Mouse (Mus musculus): Measurements from ENCODE around the gene Gadd45a. TPM values are rescaled to one million over a fixed set of nuclear protein-coding genes. Genes with fewer than 3 reads are reported as not detected.
A peak's percentile ranks its signal among the peaks of the same experiment; 100 is the strongest.

Gadd45a gene
- polyA plus RNA-seq, 1 experiment from 2014 or later = 28.3 TPM

GRCm38 (mm10) chr6:67013293-67013948 is 23.8 kb downstream of the Gadd45a start:
- Histone ChIP-seq H3K4me1 (replicated peaks) (peaks cover 16% of the 10 kb centered on the region), H3K9me3 (no peaks in the 10 kb centered on the region), H3K9ac (no peak overlapping the region), H3K36me3 (no peaks in the 10 kb centered on the region), H3K27ac (replicated peaks) (no peak overlapping the region), H3K27me3 (no peaks in the 10 kb centered on the region), H3K4me3 (no peak overlapping the region), H3K4me2 (no peak overlapping the region)
- 84% methylated on average over 6 of the region's 6 CpGs for WGBS
- ATAC-seq (ENCODE audit: low read depth) = no peak

- Histone ChIP-seq H3K4me3 (no peak overlapping the region), H3K4me2 (no peak overlapping the region), H3K9ac (no peak overlapping the region), H3K36me3 (no peaks in the 10 kb centered on the region), H3K27ac (replicated peaks) (peak overlapping the region; percentile 68), H3K27me3 (no peaks in the 10 kb centered on the region), H3K4me1 (replicated peaks) (peaks cover 16% of the 10 kb centered on the region), H3K9me3 (no peaks in the 10 kb centered on the region)
- ATAC-seq (ENCODE audit: low read depth) = no peak
Observed at GRCm38 (mm10) chr6:67011217-67011518, 26.1 kb downstream of the Gadd45a start.

- H3K27me3 ChIP-seq = no peaks in the 10 kb centered on the region
- no peak overlapping the region for H3K4me3 ChIP-seq
- 38% methylated on average over 7 of the region's 7 CpGs for WGBS
- H3K9ac ChIP-seq = no peak overlapping the region
- H3K9me3 ChIP-seq = no peaks in the 10 kb centered on the region
- H3K4me1 ChIP-seq (replicated peaks) = peaks cover 16% of the 10 kb centered on the region
- ATAC-seq (ENCODE audit: low read depth) = peak; percentile 87
- no peak overlapping the region for H3K4me2 ChIP-seq
- peak overlapping the region; percentile 68 for H3K27ac ChIP-seq (replicated peaks)
- H3K36me3 ChIP-seq = no peaks in the 10 kb centered on the region
Observed at GRCm38 (mm10) chr6:67010370-67011216, 26.7 kb downstream of the Gadd45a start.

GRCm38 (mm10) chr6:67009888-67010287 is 27.4 kb downstream of the Gadd45a start:
- Histone ChIP-seq H3K4me3 (no peak overlapping the region), H3K4me1 (replicated peaks) (peaks cover 16% of the 10 kb centered on the region), H3K9me3 (no peaks in the 10 kb centered on the region), H3K36me3 (no peaks in the 10 kb centered on the region), H3K27ac (replicated peaks) (0 out of 2 replicates have a peak overlapping the region, but pooled peaks have one; percentile 68), H3K27me3 (no peaks in the 10 kb centered on the region), H3K9ac (no peak overlapping the region), H3K4me2 (no peak overlapping the region)
- WGBS = 90% methylated on average over 3 of the region's 3 CpGs
- ATAC-seq (ENCODE audit: low read depth) = no peak

DNA sequence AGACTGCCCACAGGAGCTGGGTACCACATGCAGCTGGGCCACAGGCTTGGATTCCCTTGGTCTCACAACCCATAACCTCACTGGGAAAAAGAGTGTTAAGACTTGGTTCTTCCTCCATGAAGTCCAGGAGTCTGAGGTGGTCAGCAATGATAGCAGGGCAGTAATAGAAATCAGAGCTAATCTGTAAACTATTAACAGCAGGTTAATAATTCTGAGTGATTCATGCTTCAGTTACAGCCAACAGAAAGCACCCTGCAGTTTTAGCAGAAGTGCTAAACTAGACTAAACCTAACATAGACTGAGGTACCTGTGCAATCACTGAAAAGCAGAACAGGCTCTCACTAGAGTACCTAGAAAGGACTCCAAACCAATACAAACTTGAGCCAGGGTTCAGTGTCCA is 37.5 kb downstream of the Gadd45a start:
- H3K4me3 ChIP-seq = no peak overlapping the region
- H3K27ac ChIP-seq (replicated peaks) = no peak overlapping the region
- H3K4me2 ChIP-seq = no peak overlapping the region
- no peaks in the 10 kb centered on the region for H3K36me3 ChIP-seq
- no peak for ATAC-seq (ENCODE audit: low read depth)
- no peak overlapping the region for H3K9ac ChIP-seq
- no peaks in the 10 kb centered on the region for H3K9me3 ChIP-seq
- no peaks in the 10 kb centered on the region for H3K27me3 ChIP-seq
- H3K4me1 ChIP-seq (replicated peaks) = no peaks in the 10 kb centered on the region

GRCm38 (mm10) chr6:66998645-66999044 is 38.6 kb downstream of the Gadd45a start:
- H3K4me1 ChIP-seq (replicated peaks) = no peaks in the 10 kb centered on the region
- ATAC-seq (ENCODE audit: low read depth) = no peak
- H3K4me3 ChIP-seq = no peak overlapping the region
- no peaks in the 10 kb centered on the region for H3K27me3 ChIP-seq
- H3K4me2 ChIP-seq = no peak overlapping the region
- H3K36me3 ChIP-seq = no peaks in the 10 kb centered on the region
- H3K9me3 ChIP-seq = no peaks in the 10 kb centered on the region
- WGBS = 90% methylated on average over 2 of the region's 2 CpGs
- no peak overlapping the region for H3K27ac ChIP-seq (replicated peaks)
- no peak overlapping the region for H3K9ac ChIP-seq

DNA sequence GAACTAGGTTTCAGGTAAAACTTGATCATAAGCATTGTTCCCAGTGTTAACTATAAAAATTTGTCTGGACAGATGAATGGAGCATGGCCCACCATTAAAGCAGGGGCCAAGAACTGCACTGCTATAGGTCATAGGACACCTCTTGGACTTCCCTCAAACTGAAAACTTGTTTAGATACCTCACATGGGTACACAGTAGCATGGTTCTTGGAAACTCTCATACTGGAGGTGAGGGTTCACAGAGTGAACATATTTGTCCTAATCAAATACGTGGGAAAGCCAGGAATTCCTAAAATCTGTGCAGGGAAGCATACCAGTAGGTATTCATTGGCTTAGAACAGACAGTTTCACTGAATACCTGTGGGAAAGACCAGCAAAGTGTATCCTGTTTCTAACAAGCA is 41.0 kb downstream of the Gadd45a start:
- no peaks in the 10 kb centered on the region for H3K27me3 ChIP-seq
- no peaks in the 10 kb centered on the region for H3K36me3 ChIP-seq
- WGBS = 96% methylated on average over 1 of the region's 1 CpGs
- no peak overlapping the region for H3K4me2 ChIP-seq
- no peaks in the 10 kb centered on the region for H3K4me1 ChIP-seq (replicated peaks)
- ATAC-seq (ENCODE audit: low read depth) = no peak
- no peak overlapping the region for H3K9ac ChIP-seq
- H3K27ac ChIP-seq (replicated peaks) = no peak overlapping the region
- H3K4me3 ChIP-seq = no peak overlapping the region
- no peaks in the 10 kb centered on the region for H3K9me3 ChIP-seq

- no peak overlapping the region for H3K4me3 ChIP-seq
- no peak overlapping the region for H3K27ac ChIP-seq (replicated peaks)
- H3K9me3 ChIP-seq = no peaks in the 10 kb centered on the region
- no peaks in the 10 kb centered on the region for H3K4me1 ChIP-seq (replicated peaks)
- H3K27me3 ChIP-seq = no peaks in the 10 kb centered on the region
- no peaks in the 10 kb centered on the region for H3K36me3 ChIP-seq
- WGBS = 94% methylated on average over 1 of the region's 1 CpGs
- H3K9ac ChIP-seq = no peak overlapping the region
- no peak overlapping the region for H3K4me2 ChIP-seq
- ATAC-seq (ENCODE audit: low read depth) = no peak
Observed at GRCm38 (mm10) chr6:66995825-66996224, 41.4 kb downstream of the Gadd45a start.

DNA sequence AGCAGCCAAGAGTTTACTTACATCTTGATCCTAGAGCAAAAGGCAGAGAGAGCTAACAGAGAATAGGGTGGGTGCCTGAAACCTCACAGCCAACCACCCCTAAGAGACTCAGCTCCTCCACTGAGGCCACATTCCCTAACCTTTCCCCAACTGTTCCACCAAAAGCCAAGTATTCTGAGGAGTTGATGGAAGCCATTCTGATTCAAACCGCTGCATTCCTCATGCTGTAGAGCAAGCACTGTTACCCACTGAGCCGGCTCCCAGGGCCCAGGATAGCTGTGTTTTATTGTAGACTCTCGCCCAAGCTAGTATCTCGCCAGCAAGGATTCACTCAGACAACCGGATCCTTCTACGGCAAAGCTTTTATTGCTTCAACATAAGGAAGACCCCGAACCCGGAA is 42.3 kb downstream of the Gadd45a start:
- H3K27me3 ChIP-seq = no peaks in the 10 kb centered on the region
- H3K4me3 ChIP-seq = no peak overlapping the region
- H3K4me2 ChIP-seq = no peak overlapping the region
- H3K9me3 ChIP-seq = no peaks in the 10 kb centered on the region
- 93% methylated on average over 8 of the region's 8 CpGs for WGBS
- no peak overlapping the region for H3K9ac ChIP-seq
- H3K4me1 ChIP-seq (replicated peaks) = no peaks in the 10 kb centered on the region
- no peaks in the 10 kb centered on the region for H3K36me3 ChIP-seq
- H3K27ac ChIP-seq (replicated peaks) = no peak overlapping the region
- ATAC-seq (ENCODE audit: low read depth) = no peak

DNA sequence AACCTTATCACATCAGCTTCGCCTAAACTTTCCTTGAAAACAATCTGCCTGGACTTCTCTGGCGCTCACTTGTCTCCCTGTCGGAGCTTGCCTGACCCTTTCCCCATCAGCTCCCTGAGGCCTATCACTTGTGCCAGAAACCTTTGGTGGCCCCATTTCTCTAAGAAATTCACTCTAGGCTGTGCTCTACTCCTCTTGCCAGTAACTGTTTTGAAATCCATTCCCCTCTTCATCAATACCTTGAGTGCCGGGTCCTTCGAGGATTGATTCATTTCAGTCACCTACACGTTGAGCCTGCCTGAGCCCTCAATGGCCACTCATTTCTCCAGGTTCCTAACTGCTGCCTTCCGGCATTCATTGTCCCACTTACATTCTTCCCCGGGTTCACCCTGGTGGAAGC is 44.5 kb downstream of the Gadd45a start:
- H3K4me2 ChIP-seq = no peak overlapping the region
- no peaks in the 10 kb centered on the region for H3K36me3 ChIP-seq
- H3K27me3 ChIP-seq = no peaks in the 10 kb centered on the region
- no peak for ATAC-seq (ENCODE audit: low read depth)
- no peak overlapping the region for H3K4me3 ChIP-seq
- peaks cover 3% of the 10 kb centered on the region; the same call in 1 of the 2 replicates for H3K4me1 ChIP-seq (replicated peaks)
- no peak overlapping the region for H3K27ac ChIP-seq (replicated peaks)
- no peak overlapping the region for H3K9ac ChIP-seq
- 93% methylated on average over 8 of the region's 8 CpGs for WGBS
- H3K9me3 ChIP-seq = no peaks in the 10 kb centered on the region

DNA sequence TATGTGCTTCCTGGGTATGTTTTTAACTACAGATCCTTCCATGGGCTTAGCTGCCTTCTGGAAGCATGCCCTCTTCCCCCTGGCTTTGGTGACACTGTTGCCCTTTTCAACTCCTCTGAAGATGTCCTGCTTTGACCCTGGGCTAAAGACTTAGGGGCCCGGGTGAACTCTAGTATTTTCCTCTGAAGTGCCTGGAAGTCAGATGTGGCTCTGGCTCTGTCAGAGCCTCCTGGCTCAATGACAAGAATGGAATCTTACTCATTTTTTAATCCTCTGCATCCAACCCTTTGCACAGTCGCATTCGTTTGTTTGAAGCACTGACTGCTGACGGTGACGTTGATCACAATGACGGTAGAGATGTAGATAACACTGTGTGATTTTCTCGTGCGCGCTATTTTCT is 45.0 kb downstream of the Gadd45a start:
- no peak overlapping the region for H3K4me3 ChIP-seq
- no peak overlapping the region for H3K9ac ChIP-seq
- no peak overlapping the region for H3K4me2 ChIP-seq
- H3K4me1 ChIP-seq (replicated peaks) = peaks cover 6% of the 10 kb centered on the region; the same call in 1 of the 2 replicates
- no peak for ATAC-seq (ENCODE audit: low read depth)
- H3K9me3 ChIP-seq = no peaks in the 10 kb centered on the region
- H3K36me3 ChIP-seq = no peaks in the 10 kb centered on the region
- H3K27ac ChIP-seq (replicated peaks) = no peak overlapping the region
- H3K27me3 ChIP-seq = no peaks in the 10 kb centered on the region
- 91% methylated on average over 9 of the region's 9 CpGs for WGBS

DNA sequence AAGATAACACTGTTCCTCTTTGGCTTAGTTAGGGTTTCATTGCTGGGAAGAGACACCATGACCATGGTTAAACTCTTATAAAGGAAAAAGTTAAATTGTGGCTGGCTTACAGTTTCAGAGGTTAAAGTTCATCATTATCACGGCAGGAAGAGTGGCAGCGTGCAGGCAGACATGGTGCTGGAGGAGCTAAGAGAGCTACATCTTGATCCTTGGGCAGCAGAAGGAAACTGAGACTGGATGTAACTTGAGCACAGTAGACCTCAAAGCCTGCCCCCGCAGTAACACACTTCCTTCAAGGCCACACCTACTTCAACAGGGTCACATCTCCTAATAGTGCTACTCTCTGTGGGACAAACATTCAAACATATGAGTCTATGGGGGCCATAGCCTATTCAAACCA is 47.7 kb downstream of the Gadd45a start:
- Histone ChIP-seq H3K9ac (no peak overlapping the region), H3K9me3 (no peaks in the 10 kb centered on the region), H3K4me3 (no peak overlapping the region), H3K36me3 (no peaks in the 10 kb centered on the region), H3K4me2 (no peak overlapping the region), H3K27ac (replicated peaks) (no peak overlapping the region), H3K27me3 (no peaks in the 10 kb centered on the region), H3K4me1 (replicated peaks) (peaks cover 9% of the 10 kb centered on the region; the same call in 1 of the 2 replicates)
- 88% methylated on average over 3 of the region's 3 CpGs for WGBS
- ATAC-seq (ENCODE audit: low read depth) = no peak

DNA sequence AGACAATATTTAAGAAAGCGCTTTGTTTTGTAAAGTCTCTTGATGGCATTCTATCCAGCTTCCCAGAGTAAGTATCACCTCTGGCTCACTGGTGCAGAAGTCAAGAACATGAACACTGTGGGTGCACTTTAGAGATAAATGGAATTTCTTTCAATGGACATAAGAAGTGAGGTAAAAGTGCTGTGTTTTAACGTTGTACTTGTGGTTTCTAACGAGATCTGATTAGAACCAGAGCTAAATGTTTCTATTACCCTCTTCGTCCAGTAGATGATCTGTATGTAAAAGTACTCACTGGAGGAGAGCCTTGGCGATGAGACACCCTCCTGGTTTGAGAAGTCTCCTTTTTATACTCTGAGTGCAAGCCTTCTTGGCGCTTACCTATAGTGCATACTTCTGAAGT is 48.2 kb downstream of the Gadd45a start:
- Histone ChIP-seq H3K4me3 (no peak overlapping the region), H3K9ac (no peak overlapping the region), H3K27me3 (no peaks in the 10 kb centered on the region), H3K4me2 (no peak overlapping the region), H3K9me3 (no peaks in the 10 kb centered on the region), H3K27ac (replicated peaks) (no peak overlapping the region), H3K36me3 (no peaks in the 10 kb centered on the region), H3K4me1 (replicated peaks) (peaks cover 9% of the 10 kb centered on the region; the same call in 1 of the 2 replicates)
- ATAC-seq (ENCODE audit: low read depth) = no peak
- 94% methylated on average over 6 of the region's 6 CpGs for WGBS
